Mouse (Mus musculus): ENCODE measurements around the gene C130050O18Rik. TPM values are rescaled to one million over a fixed set of nuclear protein-coding genes. Genes with fewer than 3 reads are reported as not detected.
A peak's percentile ranks its signal among the peaks of the same experiment; 100 is the strongest.

The C130050O18Rik gene
- total and polyA plus RNA-seq, 3 experiments = 0.12 to 0.21 TPM; not detected in 1

DNA sequence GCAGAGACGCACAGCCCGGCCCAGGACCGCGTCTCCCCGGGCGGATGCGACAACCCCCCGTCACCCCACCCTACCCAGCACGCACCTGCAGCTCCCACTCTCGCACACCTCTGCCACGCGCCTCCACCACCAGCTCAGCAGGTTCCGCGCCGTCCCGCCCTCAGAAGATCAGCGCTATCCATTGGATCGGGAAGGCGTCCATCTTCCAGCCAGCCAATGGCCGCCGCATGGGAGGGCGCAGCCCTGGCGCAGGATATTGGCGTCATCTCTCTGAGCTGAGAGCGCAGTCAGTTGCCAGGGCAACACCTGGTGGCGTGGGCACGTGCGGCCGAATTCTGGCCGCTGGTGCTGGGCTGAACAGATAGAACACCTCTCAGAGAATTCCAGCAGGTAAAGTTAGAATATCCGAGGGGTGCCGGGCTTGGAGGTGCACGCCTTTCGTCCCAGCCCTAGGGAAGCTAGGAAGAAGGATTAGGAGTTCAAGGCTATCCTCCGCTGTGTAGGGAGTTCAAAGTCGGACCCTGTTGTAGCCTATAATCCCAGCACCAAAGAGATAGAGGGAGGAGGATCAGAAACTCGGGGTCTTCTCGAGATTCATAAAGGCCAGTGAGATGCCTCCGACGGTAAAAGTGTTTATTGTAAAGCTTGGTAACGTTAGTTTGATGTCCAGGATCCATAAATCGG lies 55.4 kb downstream of the C130050O18Rik start, which contains the start of gene 3110082I17Rik:
Gene 3110082I17Rik, minus strand, starts transcription at position 144 of the 684 bp plus-strand sequence.
- peak within 1 kb of the TSS; percentile 79 to 98 for H3K4me3 ChIP-seq (ENCODE audit: control insufficient read depth in 1 of 2, insufficient read depth in 1 of 2, low read depth in 2 of 2, low read length in 2 of 2)
- H3K27ac ChIP-seq (ENCODE audit: control insufficient read depth, low read depth, low read length) = 0 out of 2 replicates have a peak within 1 kb of the TSS, but pooled peaks have one; percentile 21
- peaks cover 0 to 6% of the 10 kb centered on the region in 2 experiments; a peak in 3 of 4 replicates for H3K36me3 ChIP-seq (ENCODE audit: control insufficient read depth in 1 of 2, insufficient read depth in 2 of 2, low read length in 2 of 2)
- DNase-seq (ENCODE audit: low read depth, low spot score) = peak; percentile 98
- no peaks in the 10 kb centered on the region for H3K9me3 ChIP-seq (replicated peaks; ENCODE audit: insufficient read depth, low read length)
- no peaks in the 10 kb centered on the region for H3K27me3 ChIP-seq (ENCODE audit: control insufficient read depth in 1 of 2, insufficient read depth in 2 of 2, low read length in 2 of 2)
- peak within 1 kb of the TSS; percentile 77 for H3K9ac ChIP-seq (ENCODE audit: control insufficient read depth, low read depth, low read length, poor library complexity, severe bottlenecking)
- peaks cover 7 to 10% of the 10 kb centered on the region in 2 experiments for H3K4me1 ChIP-seq (ENCODE audit: control insufficient read depth in 1 of 2, insufficient read depth in 2 of 2, low read length in 2 of 2)
- peaks cover 11% of the 10 kb centered on the region for H3K79me2 ChIP-seq (ENCODE audit: control insufficient read depth, insufficient read depth, low read length, poor library complexity)
- TF ChIP-seq MAZ (IDR thresholded peaks at IDR 0.05; ENCODE audit: low read depth, low read length) = peak; percentile 61; the same call in 1 of the 2 replicates
- no peak for TF ChIP-seq POLR2AphosphoS5 (IDR thresholded peaks at IDR 0.05; ENCODE audit: borderline replicate concordance, low read depth, low read length)
- TF ChIP-seq KAT2A (conservative IDR thresholded peaks at IDR 0.05; ENCODE audit: low read depth, low read length) = peak; percentile 62; the same call in 1 of the 2 replicates
- no peak for TF ChIP-seq GATA1 (IDR thresholded peaks at IDR 0.05; ENCODE audit: low read depth, low read length)
- TF ChIP-seq HCFC1 (IDR thresholded peaks at IDR 0.05; ENCODE audit: low read depth, low read length) = peak; percentile 93
- no peak for TF ChIP-seq SMC3 (IDR thresholded peaks at IDR 0.05; ENCODE audit: low read depth, low read length)
- peak; percentile 63; the same call in 1 of the 2 replicates for TF ChIP-seq MAFK (IDR thresholded peaks at IDR 0.05; ENCODE audit: borderline replicate concordance, low read depth, low read length)
- TF ChIP-seq ELF1 (IDR thresholded peaks at IDR 0.05; ENCODE audit: low read depth, low read length) = peak; percentile 80
- no peak; the same call in 1 of the 2 replicates for TF ChIP-seq ZMIZ1 (IDR thresholded peaks at IDR 0.05; ENCODE audit: low read depth, low read length)
- TF ChIP-seq POLR2AphosphoS2 (IDR thresholded peaks at IDR 0.05; ENCODE audit: low read length) = peak; percentile 74; the same call in 1 of the 2 replicates
- peak; percentile 98 for TF ChIP-seq MYC (IDR thresholded peaks at IDR 0.05; ENCODE audit: low read depth, low read length)
- peak; percentile 88 for TF ChIP-seq USF1 (IDR thresholded peaks at IDR 0.05; ENCODE audit: low read depth, low read length)
- no peak for TF ChIP-seq ZKSCAN1 (IDR thresholded peaks at IDR 0.05; ENCODE audit: low read depth, low read length)
- peak; percentile 68 to 81 for TF ChIP-seq POLR2A (IDR thresholded peaks at IDR 0.05; ENCODE audit: control insufficient read depth in 1 of 2, insufficient read depth in 1 of 2, low read depth in 1 of 2, low read length in 2 of 2, poor library complexity in 1 of 2)
- peak; percentile 99 for TF ChIP-seq BHLHE40 (IDR thresholded peaks at IDR 0.05; ENCODE audit: borderline replicate concordance, low read depth, low read length)
- peak; percentile 100 for TF ChIP-seq MXI1 (IDR thresholded peaks at IDR 0.05; ENCODE audit: low read depth, low read length)
- peak; percentile 31; the same call in 1 of the 2 replicates for TF ChIP-seq TCF12 (IDR thresholded peaks at IDR 0.05; ENCODE audit: low read depth, low read length)
- TF ChIP-seq ETS1 (IDR thresholded peaks at IDR 0.05; ENCODE audit: low read depth, low read length) = 0 out of 2 replicates have a peak, but pooled peaks have one; percentile 6
- peak; percentile 87 for TF ChIP-seq CHD2 (IDR thresholded peaks at IDR 0.05; ENCODE audit: low read length)
- TF ChIP-seq TBP (IDR thresholded peaks at IDR 0.05; ENCODE audit: low read depth, low read length) = peak; percentile 56; the same call in 1 of the 2 replicates
- TF ChIP-seq MAX (IDR thresholded peaks at IDR 0.05; ENCODE audit: low read length) = peak; percentile 98
- TF ChIP-seq RCOR1 (IDR thresholded peaks at IDR 0.05; ENCODE audit: low read depth, low read length) = no peak
- no peak for TF ChIP-seq MEF2A (IDR thresholded peaks at IDR 0.05; ENCODE audit: extremely low read depth, insufficient replicate concordance, low read depth, low read length, poor library complexity, severe bottlenecking)
- TF ChIP-seq NELFE (IDR thresholded peaks at IDR 0.05; ENCODE audit: low read depth, low read length) = peak; percentile 81
- TF ChIP-seq SIN3A (IDR thresholded peaks at IDR 0.05; ENCODE audit: low read length) = peak; percentile 100
- TF ChIP-seq ZC3H11A (IDR thresholded peaks at IDR 0.05; ENCODE audit: low read depth, low read length) = no peak
- peak; percentile 46; the same call in 1 of the 2 replicates for TF ChIP-seq NRF1 (IDR thresholded peaks at IDR 0.05; ENCODE audit: insufficient read depth, low read depth, low read length, poor library complexity, severe bottlenecking)
- TF ChIP-seq CHD1 (IDR thresholded peaks at IDR 0.05; ENCODE audit: low read depth, low read length) = no peak
